Mouse (Mus musculus) layer of hippocampus, adult 11-12 months (tissue): Measurements from ENCODE around the gene Abcb11.

ENCODE experiments used
- DNase-seq: peaks from one replicate; pipeline ENCODE4 v3.0.0; 2022; ENCODE audit warnings: low spot score

Gene Abcb11

DNA sequence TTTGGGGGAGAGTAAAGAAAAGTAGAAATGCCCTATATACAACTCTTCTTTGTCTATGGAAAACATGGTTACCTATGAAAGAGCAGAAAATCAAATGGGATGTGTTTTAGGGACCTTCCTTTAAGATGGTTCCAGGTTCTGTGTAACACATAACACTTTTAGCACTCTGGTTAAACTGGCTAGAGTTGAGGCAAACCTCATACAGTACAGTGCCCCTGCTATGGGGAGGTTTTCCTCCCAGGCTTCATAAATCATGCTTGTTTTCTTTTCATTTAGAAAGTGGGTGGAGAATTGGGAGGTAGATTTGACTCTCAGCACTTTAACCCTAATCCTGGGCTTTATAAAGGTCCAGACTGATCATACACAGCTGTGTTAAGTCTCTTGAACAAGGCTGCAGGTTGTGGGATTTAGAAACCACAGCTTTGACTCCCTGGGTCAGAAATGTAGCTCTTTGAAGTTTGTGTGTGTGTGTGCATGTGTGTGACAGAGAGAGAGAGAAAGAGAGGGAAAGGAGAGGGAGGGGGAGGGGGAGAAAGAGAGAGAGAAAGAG lies 78.3 kb downstream of the Abcb11 start:
- DNase-seq: no peak

DNA sequence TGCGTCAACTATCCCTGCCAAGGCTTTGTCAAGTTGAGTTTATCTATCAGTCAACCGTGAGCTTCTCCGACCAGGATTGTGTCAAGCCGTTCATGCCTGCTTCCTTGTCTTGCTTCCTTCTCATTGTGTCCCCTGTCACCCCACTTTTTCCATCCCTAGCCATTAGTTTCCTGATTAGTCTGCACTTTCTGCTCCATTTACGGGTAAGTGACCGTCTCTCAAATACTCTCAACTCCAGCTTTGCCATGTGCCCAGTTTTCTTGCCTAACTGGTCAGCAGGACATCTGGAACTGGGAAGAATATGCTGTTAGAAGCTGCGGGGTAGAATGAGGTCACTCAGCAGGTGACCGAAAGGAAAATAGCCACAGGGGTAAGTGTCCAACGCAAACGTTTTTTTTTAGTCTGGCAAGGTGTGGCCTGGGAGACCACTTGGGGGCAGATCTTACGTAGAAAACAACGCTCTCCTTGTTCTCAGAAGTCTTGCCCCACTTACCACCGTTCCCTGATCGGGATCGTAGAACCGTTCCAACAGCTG lies 94.1 kb downstream of the Abcb11 start:
- DNase-seq: no peak

DNA sequence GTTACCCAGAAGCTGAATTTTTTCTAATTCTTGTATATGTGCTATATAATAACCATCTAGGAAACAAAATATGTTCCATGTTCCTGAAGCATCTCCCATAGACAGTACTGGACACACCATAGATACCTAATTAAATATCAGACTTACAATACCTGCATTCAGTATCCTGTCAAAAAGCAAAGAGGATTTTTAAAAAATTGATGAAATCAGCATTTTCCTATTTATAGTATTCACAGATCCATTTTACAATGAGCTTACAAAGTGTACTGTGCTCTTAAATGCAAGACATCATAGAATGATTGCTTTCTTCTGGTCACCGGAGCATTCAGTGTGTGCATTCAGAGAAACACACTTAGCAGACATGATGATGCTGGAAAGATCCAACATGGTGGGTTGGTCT lies 95.3 kb downstream of the Abcb11 start:
- no peak for DNase-seq

DNA sequence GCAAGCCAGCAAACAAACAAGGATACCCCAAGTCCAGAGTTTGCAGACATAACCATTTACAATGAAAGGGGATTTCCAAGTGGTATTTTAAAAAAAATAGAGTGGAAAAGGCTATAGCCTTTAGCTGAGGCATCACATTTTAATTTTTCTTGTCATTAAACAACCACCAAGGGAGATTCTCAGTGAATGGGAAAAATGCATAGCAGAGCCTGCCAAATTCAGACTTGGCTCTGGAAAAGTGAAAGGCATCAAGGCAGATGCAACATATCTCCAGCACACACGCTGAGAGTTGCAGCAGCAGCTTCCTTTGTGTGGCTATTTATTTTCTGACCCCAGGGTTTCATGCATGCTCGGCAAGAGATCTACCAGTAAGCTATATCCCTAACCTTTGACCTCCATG lies 97.5 kb downstream of the Abcb11 start:
- DNase-seq: no peak

- no peak for DNase-seq
These were observed 103.1 kb downstream of the Abcb11 start for GRCm38 (mm10) chr2:69239315-69239714.

DNA sequence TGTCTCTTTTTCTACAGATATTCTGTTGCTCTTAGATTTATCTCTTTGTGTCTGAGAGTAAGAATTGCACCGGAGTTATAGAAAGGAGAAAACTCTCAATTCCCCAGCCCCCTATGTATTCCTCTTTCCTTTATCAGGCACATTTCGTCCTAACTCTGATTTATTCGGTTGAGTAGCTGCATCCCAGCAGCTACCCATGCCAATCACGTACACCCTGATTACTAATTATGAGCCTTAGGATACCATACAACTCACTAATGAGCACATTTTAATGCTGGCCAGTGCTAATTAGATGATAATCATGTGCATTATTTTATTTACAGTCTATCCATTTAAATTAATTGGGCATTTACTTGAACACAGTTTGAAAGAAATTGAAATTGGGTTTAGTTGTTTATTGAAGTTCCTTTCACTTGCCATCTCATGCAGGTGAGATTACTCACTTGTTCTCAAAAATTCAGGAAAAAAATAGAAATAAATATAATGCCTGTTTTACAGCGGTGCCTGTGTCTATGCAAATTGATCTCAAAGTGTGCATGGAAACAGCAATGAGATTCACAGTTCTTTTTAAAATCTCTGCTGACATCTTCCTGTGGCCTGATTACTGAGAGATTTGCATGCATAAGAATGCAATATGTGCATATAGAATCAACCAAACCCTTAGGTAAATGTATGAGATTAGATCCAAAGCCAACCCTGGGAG lies 107.3 kb downstream of the Abcb11 start:
- no peak for DNase-seq

GRCm38 (mm10) chr2:69232101-69232500 lies 110.3 kb downstream of the Abcb11 start:
- no peak for DNase-seq

DNA sequence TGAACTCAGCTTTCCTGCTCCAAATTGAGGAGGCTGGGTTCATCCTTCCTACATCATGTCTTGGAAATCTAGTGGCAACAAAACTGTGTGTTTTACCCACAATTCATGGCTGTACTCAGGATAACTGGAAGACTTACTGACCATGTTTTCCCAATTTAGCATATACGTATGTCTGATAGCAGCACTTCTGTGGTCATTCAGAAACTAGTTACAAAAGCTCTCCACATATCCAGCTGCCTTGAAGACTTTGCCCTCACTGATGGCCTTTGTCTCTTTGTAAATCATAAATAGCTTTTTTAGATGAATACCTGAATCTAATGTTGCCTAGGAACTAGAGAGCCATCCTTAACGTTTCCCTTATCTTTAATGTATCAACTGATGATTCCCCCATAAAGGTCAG lies 112.3 kb downstream of the Abcb11 start:
- no peak for DNase-seq

GRCm38 (mm10) chr2:69228635-69229034 lies 113.8 kb downstream of the Abcb11 start:
- no peak for DNase-seq

GRCm38 (mm10) chr2:69226876-69227275 lies 115.5 kb downstream of the Abcb11 start:
- no peak for DNase-seq

DNA sequence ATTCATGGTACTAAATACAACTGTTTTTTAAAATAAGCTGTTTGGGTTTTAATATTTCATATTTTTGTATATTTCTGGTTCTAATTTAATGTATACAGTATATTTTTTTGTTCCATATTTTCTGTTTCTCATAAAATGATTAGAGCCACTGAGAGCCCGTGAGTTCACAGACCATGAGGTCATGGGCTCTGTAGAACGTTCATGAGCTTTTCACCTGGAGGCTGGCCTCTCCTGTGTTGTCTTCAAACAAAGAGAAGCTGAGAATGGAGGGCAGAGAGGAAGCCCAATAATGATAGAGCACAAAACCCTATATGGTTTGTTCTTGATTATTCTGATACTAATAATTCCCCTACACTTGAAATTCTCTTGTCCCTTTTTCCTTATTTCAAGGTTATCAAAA lies 117.7 kb downstream of the Abcb11 start:
- DNase-seq: no peak

GRCm38 (mm10) chr2:69222815-69223214 lies 119.6 kb downstream of the Abcb11 start:
- no peak for DNase-seq

DNA sequence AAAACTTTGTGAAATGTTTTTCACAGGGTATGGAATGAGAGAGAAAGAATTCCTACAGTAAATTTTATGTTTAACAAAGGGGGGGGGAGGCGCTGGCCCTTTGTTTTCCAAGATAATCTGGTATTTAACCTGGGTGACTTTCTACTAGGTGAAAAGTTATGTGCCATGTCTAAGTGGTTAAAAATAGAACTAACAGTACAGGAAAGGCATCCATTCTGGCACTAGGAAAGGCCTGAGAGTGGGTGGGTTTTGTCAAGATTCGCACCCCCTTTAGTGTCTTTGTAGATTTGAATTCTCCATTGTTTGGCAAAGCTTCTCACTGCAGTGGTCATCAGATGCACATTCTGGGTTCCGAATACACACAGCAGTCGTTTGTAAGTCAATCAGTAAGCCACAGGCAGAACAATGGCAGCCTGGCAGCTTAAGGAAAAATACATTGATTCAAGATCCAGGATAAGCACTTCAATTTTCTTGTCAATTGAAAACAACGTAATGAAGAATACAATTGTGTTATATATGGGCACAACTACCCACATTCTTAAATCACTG lies 120.5 kb downstream of the Abcb11 start:
- no peak for DNase-seq

GRCm38 (mm10) chr2:69215242-69215641 lies 127.2 kb downstream of the Abcb11 start:
- DNase-seq: no peak

DNA sequence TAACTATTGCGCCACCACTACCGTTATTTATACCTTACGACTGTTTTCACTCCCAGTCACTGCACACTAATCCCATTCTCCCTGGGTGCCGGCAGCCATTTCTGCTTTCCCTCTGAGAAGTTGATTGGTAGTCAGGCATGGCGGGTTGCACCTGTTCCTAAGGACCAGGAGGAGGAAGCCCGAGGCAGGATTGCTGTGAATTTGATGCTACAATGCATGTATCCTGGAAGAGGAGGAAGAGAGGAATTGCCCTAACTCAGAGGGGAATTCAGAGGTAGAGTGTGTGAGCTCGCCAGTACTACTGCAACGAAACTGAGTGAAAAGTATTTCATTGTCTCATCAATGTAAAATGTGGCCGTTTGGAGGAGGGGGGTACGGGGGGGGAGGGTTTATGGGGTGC lies 129.8 kb downstream of the Abcb11 start:
- no peak for DNase-seq

- DNase-seq: no peak
These were observed 131.6 kb downstream of the Abcb11 start, which contains the start of gene G6pc2 for GRCm38 (mm10) chr2:69210773-69211172. Gene G6pc2, plus strand, starts transcription at chr2:69211073.

DNA sequence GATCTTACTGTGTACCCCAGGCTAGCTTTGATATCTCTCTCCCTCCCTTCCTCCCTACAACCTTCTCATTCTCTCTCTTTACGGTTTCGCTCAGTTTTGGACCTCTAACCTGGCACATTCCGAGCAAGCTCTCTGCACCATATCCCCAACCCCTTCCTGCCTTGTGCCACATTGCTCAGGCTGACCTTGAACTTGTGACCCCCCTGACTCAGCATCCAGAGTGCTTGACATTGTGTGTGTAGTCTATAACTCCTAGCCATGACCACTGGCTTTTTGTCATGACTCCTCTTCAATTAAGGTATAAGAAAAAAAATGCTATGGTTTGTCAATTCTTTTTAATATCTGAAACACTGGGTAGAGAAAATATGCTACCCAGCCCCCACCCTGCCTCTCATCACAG lies 132.7 kb downstream of the Abcb11 start:
- no peak for DNase-seq

- DNase-seq: no peak
These were observed 135.9 kb downstream of the Abcb11 start for GRCm38 (mm10) chr2:69206523-69206922.

DNA sequence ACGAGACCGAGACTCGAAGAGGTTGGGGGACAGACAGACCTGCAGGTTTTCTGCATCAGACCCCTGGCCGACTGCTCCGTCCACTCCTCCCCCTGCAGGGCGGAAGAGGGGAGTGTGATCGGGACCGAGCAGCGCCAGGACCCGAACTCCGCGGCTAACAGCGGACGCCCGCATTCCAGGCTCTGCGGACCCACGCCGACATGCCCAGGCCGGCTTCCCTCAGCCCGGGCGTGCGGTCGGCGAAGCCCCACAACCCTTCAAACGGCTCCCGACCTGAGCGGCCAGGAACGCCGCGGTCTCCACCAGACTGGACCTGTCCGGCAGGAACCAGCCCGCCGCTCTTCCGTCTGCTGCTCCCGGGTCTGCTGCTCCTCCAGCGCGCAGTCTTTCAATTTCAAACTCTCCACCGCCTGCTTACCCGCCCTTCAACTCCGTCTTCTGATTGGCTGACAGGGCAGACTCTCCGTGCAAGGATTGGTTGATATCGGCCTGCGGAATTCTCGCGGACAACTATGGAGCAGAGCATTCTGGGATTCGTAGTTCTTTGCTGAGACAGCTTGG lies 136.5 kb downstream of the Abcb11 start, which contains the start of gene Spc25:
Gene Spc25, minus strand, starts transcription at position 404 of the 561 bp plus-strand sequence.
- DNase-seq: peak; percentile 92

- DNase-seq: no peak
These were observed 137.2 kb downstream of the Abcb11 start for GRCm38 (mm10) chr2:69205185-69205584.

GRCm38 (mm10) chr2:69193555-69193954 lies 148.9 kb downstream of the Abcb11 start:
- no peak for DNase-seq

DNA sequence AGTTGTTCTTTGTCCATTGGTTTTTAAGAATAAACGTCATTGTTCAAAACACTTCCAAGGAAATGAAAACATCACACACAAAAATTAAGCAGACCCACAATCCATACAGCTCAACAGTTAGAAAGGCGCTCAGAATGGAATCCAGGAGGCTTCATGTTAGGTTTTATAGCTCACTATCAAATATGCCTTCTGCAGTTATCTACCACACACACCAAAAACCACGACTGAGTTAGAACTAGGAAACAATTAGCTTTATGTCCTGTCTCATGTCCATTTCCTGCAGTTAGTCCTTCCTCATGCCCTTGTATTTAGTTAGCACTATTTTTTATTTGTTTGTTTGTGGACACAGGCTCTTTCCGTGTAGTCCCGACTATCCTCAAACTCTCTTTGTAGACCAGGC lies 151.4 kb downstream of the Abcb11 start:
- no peak for DNase-seq

DNA sequence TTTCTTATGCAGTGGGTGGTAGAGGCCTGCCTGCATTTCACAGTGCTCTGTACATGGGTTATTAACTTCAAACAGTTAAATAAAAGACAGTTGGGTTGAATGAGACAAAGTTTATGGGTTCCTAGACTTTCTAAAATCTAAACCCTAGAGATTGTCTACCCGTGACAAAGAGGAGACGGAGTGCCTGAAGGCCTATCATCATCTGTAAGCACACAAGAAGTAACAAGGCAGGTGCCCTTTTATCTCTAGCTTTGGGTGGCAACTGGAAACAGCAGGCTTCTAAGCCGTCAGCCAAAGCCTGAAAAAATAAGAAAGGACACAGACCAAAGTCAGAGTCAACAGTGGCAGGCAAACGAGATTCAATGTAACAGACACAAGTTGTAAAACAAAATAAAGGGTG lies 153.2 kb downstream of the Abcb11 start:
- no peak for DNase-seq
